In genomic region chr7:138845544-138846391, GRCm38 (mm10) we compare ENCODE assay signal across 8 mouse cellular contexts. TPM values are rescaled to one million over a fixed set of nuclear protein-coding genes. Genes with fewer than 3 reads are reported as not detected.
DNase-seq lines count a peak whose midpoint lies in the region; ATAC-seq and TF ChIP-seq lines count a peak whose summit lies in the region.

Gene Ppp2r2d, plus strand, starts transcription at chr7:138846079.
Gene Mapk1ip1, minus strand, starts transcription at chr7:138846273.

- H3K4me3 ChIP-seq in cortical plate, adult 2 months (ENCODE audit: insufficient read depth, low read length) = peak within 1 kb of the TSS; percentile 80
- H3K4me3 ChIP-seq in megakaryocyte, embryonic 14.5 days (replicated peaks) = peak within 1 kb of the TSS; percentile 98

- no peaks in the 10 kb centered on the region for H3K27me3 ChIP-seq in megakaryocyte, embryonic 14.5 days (replicated peaks)

- H3K9me3 ChIP-seq in megakaryocyte, embryonic 14.5 days = no peaks in the 10 kb centered on the region

- peak; percentile 94 for TF ChIP-seq POLR2A in cortical plate, adult 2 months (IDR thresholded peaks at IDR 0.05; ENCODE audit: extremely low read depth, insufficient read depth, low read length)

- H3K36me3 ChIP-seq in megakaryocyte, embryonic 14.5 days (replicated peaks; ENCODE audit: low read length) = peaks cover 37% of the 10 kb centered on the region

- DNase-seq in gastrocnemius, adult 8-10 months (ENCODE audit: low spot score in 2 of 2) = peak; percentile 93 to 97
- DNase-seq in hindlimb bud, embryonic 11.5 days (ENCODE audit: extremely low spot score, low read depth, low spot score) = peak; percentile 83
- DNase-seq in left cerebral cortex, adult 8-10 months (ENCODE audit: low spot score in 2 of 2) = peak; percentile 91 to 95
- peak; percentile 97 to 98 for DNase-seq in right cerebral cortex, postnatal 10 days (ENCODE audit: low spot score in 2 of 2)
- peak; percentile 97 for DNase-seq in urinary bladder, postnatal 25 days (ENCODE audit: low spot score)

- H3K27ac ChIP-seq in cortical plate, adult 2 months (ENCODE audit: insufficient read depth, low read length) = peak within 1 kb of the TSS; percentile 96

- peaks cover 23% of the 10 kb centered on the region for H3K4me1 ChIP-seq in cortical plate, adult 2 months (ENCODE audit: control insufficient read depth, insufficient read depth, low read length)
- H3K4me1 ChIP-seq in megakaryocyte, embryonic 14.5 days = peaks cover 69% of the 10 kb centered on the region

- TF ChIP-seq CTCF in cortical plate, adult 2 months (IDR thresholded peaks at IDR 0.05; ENCODE audit: extremely low read depth, insufficient read depth, low read length) = peak; percentile 80

- peak; percentile 82 for ATAC-seq in activated CD4-positive, CD25-positive, alpha-beta regulatory T cell, adult 4 months

RNA-seq across cellular contexts. Expression of gene Ppp2r2d, which starts in this region (rescaled TPM):
- 10 to 100 TPM; 12.3 to 15.0 TPM for polyA plus RNA-seq in activated CD4-positive, CD25-positive, alpha-beta regulatory T cell, adult 4 months (2017; shearing (Covaris generic))
- polyA plus RNA-seq in cortical plate, adult 2 months (2012; rRNA removed) = 63.1 and 64.6 TPM in 2 replicates
- total RNA-seq in gastrocnemius, adult 8-10 months (2022) = 10 to 100 TPM; 38.1 to 42.4 (median 41.0) TPM
- 10 to 100 TPM; 72.2 to 79.4 (median 77.6) TPM for total RNA-seq in left cerebral cortex, adult 8-10 months (2022)
- 12.9 and 22.7 TPM in 2 replicates for polyA plus RNA-seq in megakaryocyte, embryonic 14.5 days (2012; ENCODE audit: insufficient read depth, low replicate concordance)

RNA-seq across cellular contexts. Expression of gene Mapk1ip1, which starts in this region (rescaled TPM):
- polyA plus RNA-seq in activated CD4-positive, CD25-positive, alpha-beta regulatory T cell, adult 4 months (2017; shearing (Covaris generic)) = 10 to 100 TPM; 14.3 to 19.9 TPM
- 96.8 and 99.6 TPM in 2 replicates for polyA plus RNA-seq in cortical plate, adult 2 months (2012; rRNA removed)
- 10 to 100 TPM; 23.4 to 29.4 (median 24.6) TPM for total RNA-seq in gastrocnemius, adult 8-10 months (2022)
- total RNA-seq in left cerebral cortex, adult 8-10 months (2022) = 10 to 100 TPM; 42.0 to 47.8 (median 44.3) TPM
- polyA plus RNA-seq in megakaryocyte, embryonic 14.5 days (2012; ENCODE audit: insufficient read depth, low replicate concordance) = 6.0 and 7.6 TPM in 2 replicates

Comparison
In these comparisons a context has a peak if more than half of its experiments do, and no peak if none do; other contexts are left out.
1. Peak in every context shown above with its lines: DNase-seq, ATAC-seq, H3K4me3 ChIP-seq and H3K27ac ChIP-seq.